Mouse (Mus musculus) kidney, adult 2 months (tissue): ENCODE measurements around the gene Kdm5a.

Source experiments
- CTCF ChIP-seq: fragments of 200-500 bp; conservative IDR thresholded peaks from 2 replicates; pipeline ENCODE4 v1.5.1; 2011; ENCODE audit warnings: low read depth, mild to moderate bottlenecking, control low read depth, low read length, moderate library complexity, mixed read lengths; ENCODE audit not compliant: insufficient read depth, insufficient read length
- POLR2A ChIP-seq: fragments of 200-500 bp; IDR thresholded peaks from one replicate; pipeline ENCODE4 v1.6.1; 2011; ENCODE audit warnings: low read depth, low read length, control low read depth

- TF ChIP-seq CTCF (no peak), POLR2A (no peak)
Observed at GRCm38 (mm10) chr6:120471991-120472441, 108.1 kb downstream of the Kdm5a start.
